Mouse (Mus musculus) heart, postnatal 0 days (tissue): Measurements from ENCODE around the gene 4931440F15Rik.
"Not testable (repeated sequence)": the region's sequence is repeated elsewhere in the genome, so short reads cannot be mapped to it uniquely, and the experiment has no call there.

Source experiments
- CTCF ChIP-seq: IDR thresholded peaks from 2 replicates; pipeline ENCODE4 v1.5.1; 2016; ENCODE audit warnings: antibody characterized with exemption, control low read depth, low read depth
- EP300 ChIP-seq: IDR thresholded peaks from 2 replicates; pipeline ENCODE4 v1.6.1; 2016; ENCODE audit warnings: antibody characterized with exemption, low read depth

DNA sequence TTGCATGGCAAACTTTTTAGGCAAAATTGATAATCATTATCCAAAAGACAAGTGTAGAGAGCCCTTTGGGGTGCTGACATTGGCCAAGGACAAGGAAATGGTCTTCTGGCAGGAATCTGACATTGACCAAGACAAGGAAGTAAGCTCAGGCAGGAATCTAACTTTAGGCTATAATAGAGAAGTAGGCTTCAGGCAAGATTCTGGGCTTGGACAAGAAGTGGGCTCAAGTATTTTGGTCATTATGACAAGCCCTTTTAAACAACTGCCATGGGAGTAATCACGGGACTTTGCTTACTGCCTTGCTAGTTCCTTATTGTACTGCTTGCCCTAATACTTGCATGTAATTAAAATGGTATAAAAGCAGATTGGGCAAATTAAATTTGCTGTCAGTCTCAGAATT is 49.3 kb upstream of the 4931440F15Rik start:
- TF ChIP-seq CTCF, EP300: not testable (repeated sequence)
